Mouse (Mus musculus) CH12.LX (cell line): ENCODE measurements around the gene Odf3l2. TPM values are rescaled to one million over a fixed set of nuclear protein-coding genes. Genes with fewer than 3 reads are reported as not detected.

Experiments used
- DNase-seq: peaks from one replicate; pipeline ENCODE4 v3.0.0-alpha.2; 2013; ENCODE audit errors: extremely low read depth
- H3K27ac ChIP-seq: 2 replicates; pipeline ENCODE4 v1.5.1; 2012; ENCODE audit warnings: low read depth, mild to moderate bottlenecking, control low read depth, moderate library complexity; ENCODE audit not compliant: insufficient read depth
- H3K27me3 ChIP-seq: replicated peaks from 2 replicates; pipeline ENCODE3; 2012; ENCODE audit warnings: inconsistent platforms
- H3K36me3 ChIP-seq, 2 experiments: replicated peaks in 1 of 2; 2 replicates each; pipeline versions ENCODE3 to v1.6.1; 2012; ENCODE audit warnings: inconsistent platforms in 1 of 2, low read length in 1 of 2, mild to moderate bottlenecking in 1 of 2, mixed read lengths in 1 of 2, moderate library complexity in 1 of 2; ENCODE audit not compliant: control insufficient read depth in 1 of 2, insufficient read depth in 1 of 2
- H3K4me1 ChIP-seq, 2 experiments: 2 replicates each; pipeline ENCODE4 v1.6.1; 2012; ENCODE audit warnings: inconsistent platforms in 1 of 2, moderate library complexity in 1 of 2; ENCODE audit not compliant: insufficient read depth in 2 of 2, control insufficient read depth in 1 of 2
- H3K4me2 ChIP-seq: 2 replicates; pipeline ENCODE4 v1.6.1; 2012; ENCODE audit warnings: low read depth, mild to moderate bottlenecking, control low read depth; ENCODE audit not compliant: poor library complexity, insufficient read depth, severe bottlenecking
- H3K4me3 ChIP-seq, 3 experiments: fragments of 150-350 bp in 1 of 3; sonication (generic) in 1 of 3; replicated peaks in 1 of 3; 2 replicates each; pipeline versions ENCODE3 to v1.5.1; 2011 to 2012; ENCODE audit warnings: low read depth in 2 of 3, low read length in 2 of 3, mild to moderate bottlenecking in 2 of 3, moderate library complexity in 2 of 3, control low read depth in 1 of 3, improper control_type of control experiment in 1 of 3, inconsistent platforms in 1 of 3, mixed read lengths in 1 of 3; ENCODE audit not compliant: poor library complexity in 1 of 3
- H3K79me2 ChIP-seq: replicated peaks from 2 replicates; pipeline ENCODE4 v1.6.1; 2012; ENCODE audit warnings: mild to moderate bottlenecking, moderate library complexity; ENCODE audit not compliant: control insufficient read depth, poor library complexity, insufficient read depth, severe bottlenecking; ENCODE audit errors: extremely low read depth
- H3K9ac ChIP-seq: 2 replicates; pipeline ENCODE4 v1.6.1; 2012; ENCODE audit warnings: low read depth, mild to moderate bottlenecking, control low read depth, moderate library complexity; ENCODE audit not compliant: insufficient read depth
- H3K9me3 ChIP-seq: replicated peaks from 2 replicates; pipeline ENCODE3; 2012; ENCODE audit warnings: low read length, inconsistent platforms, mixed read lengths
- CHD1 ChIP-seq: IDR thresholded peaks from 2 replicates; pipeline ENCODE4 v1.6.1; 2012; ENCODE audit warnings: low read depth, low read length, improper control_type of control experiment, inconsistent platforms
- CTCF ChIP-seq, 2 experiments: IDR thresholded peaks in 1 of 2; conservative IDR thresholded peaks in 1 of 2; 2 replicates each; pipeline ENCODE4 v1.5.1; 2011 to 2012; ENCODE audit warnings: low read depth in 2 of 2, low read length in 2 of 2, improper control_type of control experiment in 1 of 2, inconsistent platforms in 1 of 2, mild to moderate bottlenecking in 1 of 2, moderate library complexity in 1 of 2
- E2F4 ChIP-seq: IDR thresholded peaks from 2 replicates; pipeline ENCODE4 v1.6.1; 2011; ENCODE audit warnings: low read depth, low read length, improper control_type of control experiment; ENCODE audit not compliant: insufficient replicate concordance
- ELF1 ChIP-seq: IDR thresholded peaks from 2 replicates; pipeline ENCODE4 v1.6.1; 2014; ENCODE audit warnings: low read depth, mild to moderate bottlenecking, inconsistent platforms, low read length, improper control_type of control experiment
- EP300 ChIP-seq: IDR thresholded peaks from 2 replicates; pipeline ENCODE4 v1.6.1; 2011; ENCODE audit warnings: low read length, improper control_type of control experiment
- ETS1 ChIP-seq: conservative IDR thresholded peaks from 2 replicates; pipeline ENCODE4 v1.6.1; 2012; ENCODE audit warnings: low read depth, mild to moderate bottlenecking, inconsistent platforms, low read length, improper control_type of control experiment, moderate library complexity
- GABPA ChIP-seq: IDR thresholded peaks from 2 replicates; pipeline ENCODE4 v1.6.1; 2012; ENCODE audit warnings: low read depth, low read length, improper control_type of control experiment, inconsistent platforms; ENCODE audit not compliant: insufficient replicate concordance
- JUND ChIP-seq: conservative IDR thresholded peaks from 2 replicates; pipeline ENCODE4 v1.6.1; 2011; ENCODE audit warnings: low read depth, low read length, improper control_type of control experiment
- MAFK ChIP-seq: IDR thresholded peaks from 2 replicates; pipeline ENCODE4 v1.6.1; 2011; ENCODE audit warnings: low read length, improper control_type of control experiment; ENCODE audit not compliant: insufficient replicate concordance
- MAZ ChIP-seq: IDR thresholded peaks from 2 replicates; pipeline ENCODE4 v1.6.1; 2012; ENCODE audit warnings: low read depth, mild to moderate bottlenecking, inconsistent platforms, low read length, improper control_type of control experiment, moderate library complexity
- MEF2A ChIP-seq: IDR thresholded peaks from 2 replicates; pipeline ENCODE4 v1.6.1; 2014; ENCODE audit warnings: low read depth, mild to moderate bottlenecking, inconsistent platforms, low read length, improper control_type of control experiment, borderline replicate concordance
- NELFE ChIP-seq: IDR thresholded peaks from 2 replicates; pipeline ENCODE4 v1.6.1; 2011; ENCODE audit warnings: low read depth, low read length, improper control_type of control experiment
- NRF1 ChIP-seq: IDR thresholded peaks from 2 replicates; pipeline ENCODE4 v1.6.1; 2014; ENCODE audit warnings: low read depth, mild to moderate bottlenecking, inconsistent platforms, low read length, improper control_type of control experiment, moderate library complexity
- PAX5 ChIP-seq: IDR thresholded peaks from 2 replicates; pipeline ENCODE4 v1.6.1; 2012; ENCODE audit warnings: low read length, inconsistent platforms, mixed read lengths
- POLR2A ChIP-seq: IDR thresholded peaks from 2 replicates; pipeline ENCODE4 v1.6.1; 2011; ENCODE audit warnings: low read depth, mild to moderate bottlenecking, improper control_type of control experiment, low read length
- POLR2AphosphoS2 ChIP-seq: IDR thresholded peaks from 2 replicates; pipeline ENCODE4 v1.6.1; 2011; ENCODE audit warnings: low read depth, low read length, improper control_type of control experiment
- RAD21 ChIP-seq: IDR thresholded peaks from 2 replicates; pipeline ENCODE4 v1.6.1; 2011; ENCODE audit warnings: low read depth, mild to moderate bottlenecking, low read length, improper control_type of control experiment, moderate library complexity
- SMC3 ChIP-seq: IDR thresholded peaks from 2 replicates; pipeline ENCODE4 v1.6.1; 2011; ENCODE audit warnings: low read depth, low read length, improper control_type of control experiment
- TBP ChIP-seq: conservative IDR thresholded peaks from 2 replicates; pipeline ENCODE4 v1.6.1; 2011; ENCODE audit warnings: low read depth, low read length, improper control_type of control experiment
- USF1 ChIP-seq: IDR thresholded peaks from 2 replicates; pipeline ENCODE4 v1.6.1; 2014; ENCODE audit warnings: low read depth, mild to moderate bottlenecking, inconsistent platforms, low read length, improper control_type of control experiment
- USF2 ChIP-seq: conservative IDR thresholded peaks from 2 replicates; pipeline ENCODE4 v1.6.1; 2011; ENCODE audit warnings: low read depth, low read length, improper control_type of control experiment
- ZC3H11A ChIP-seq: IDR thresholded peaks from 2 replicates; pipeline ENCODE4 v1.6.1; 2012; ENCODE audit warnings: low read depth, mild to moderate bottlenecking, inconsistent platforms, low read length, improper control_type of control experiment
- ZMIZ1 ChIP-seq: IDR thresholded peaks from 2 replicates; pipeline ENCODE4 v1.6.1; 2012; ENCODE audit warnings: low read depth, mild to moderate bottlenecking, inconsistent platforms, low read length, improper control_type of control experiment
- dilution Hi-C: fragments of 300-500 bp; cut with MboI; formaldehyde crosslinking; loops from 2 replicates; pipeline ENCODE4 v1.14.3; 2020; ENCODE audit warnings: low sequenced_read_pairs; ENCODE audit not compliant: extremely low pct_unique_long_range_greater_than_20kb, extremely low pct_ligation_motif_present
- in situ Hi-C: fragments of 300-500 bp; cut with MboI; formaldehyde crosslinking; loops from 3 replicates; pipeline ENCODE4 v1.14.3; 2019; ENCODE audit warnings: low sequenced_read_pairs, low pct_ligation_motif_present, low pct_unique_long_range_greater_than_20kb, mixed read lengths
- polyA plus RNA-seq: library from polyadenylated mRNA; unstranded; fragments of >175 nt; gene quantifications from 2 replicates; pipeline ENCODE4 v1.2.1, GENCODE M21; 2012; ENCODE audit warnings: low read depth; ENCODE audit not compliant: insufficient read length
- total RNA-seq, 2 experiments: library from RNA; depleted of rRNA; stranded (reverse); fragments of 300-350 nt in 1 of 2; fragments of >200 nt in 1 of 2; gene quantifications; 2 replicates each; pipeline ENCODE4 v1.2.3; 2012 to 2014

Gene Odf3l2
- total and polyA plus RNA-seq, 3 experiments, result not detected

DNA sequence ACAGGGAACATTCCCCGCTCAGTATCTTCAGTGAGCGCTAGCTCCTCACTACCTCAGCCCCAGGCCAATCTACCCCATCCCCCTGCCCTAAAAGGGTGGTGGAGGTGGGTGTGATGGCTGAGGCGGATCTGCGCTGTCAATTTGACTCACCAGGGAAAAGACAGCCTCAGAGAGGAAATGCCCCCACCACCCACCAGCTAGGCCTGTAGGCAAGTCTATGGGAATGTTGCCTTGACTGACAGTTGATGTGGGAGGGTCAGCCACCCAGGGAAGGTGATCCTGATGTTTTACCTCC is 47.7 kb downstream of the Odf3l2 start:
- Histone ChIP-seq H3K9me3 (no peaks in the 10 kb centered on the region), H3K36me3 (no peaks in the 10 kb centered on the region), H3K4me1 (peaks cover 7 to 12% of the 10 kb centered on the region in 2 experiments), H3K9ac (no peak overlapping the region), H3K4me2 (no peak overlapping the region), H3K27me3 (peaks cover 51% of the 10 kb centered on the region), H3K4me3 (no peak overlapping the region), H3K79me2 (no peaks in the 10 kb centered on the region), H3K27ac (no peak overlapping the region)
- dilution Hi-C loops (no loop called here), in situ Hi-C loops (loop anchor here (5.0 kb wide), 1 partner anchor 49 kb away; the partner anchor contains the start of gene Odf3l2)
- DNase-seq, result no peak
- no peak for TF ChIP-seq NELFE
- no peak for TF ChIP-seq SMC3
- TF ChIP-seq NRF1, result no peak
- no peak for TF ChIP-seq EP300
- TF ChIP-seq ZC3H11A, result no peak
- no peak for TF ChIP-seq USF2
- TF ChIP-seq POLR2A, result no peak
- no peak for TF ChIP-seq GABPA
- TF ChIP-seq ELF1, result no peak

DNA sequence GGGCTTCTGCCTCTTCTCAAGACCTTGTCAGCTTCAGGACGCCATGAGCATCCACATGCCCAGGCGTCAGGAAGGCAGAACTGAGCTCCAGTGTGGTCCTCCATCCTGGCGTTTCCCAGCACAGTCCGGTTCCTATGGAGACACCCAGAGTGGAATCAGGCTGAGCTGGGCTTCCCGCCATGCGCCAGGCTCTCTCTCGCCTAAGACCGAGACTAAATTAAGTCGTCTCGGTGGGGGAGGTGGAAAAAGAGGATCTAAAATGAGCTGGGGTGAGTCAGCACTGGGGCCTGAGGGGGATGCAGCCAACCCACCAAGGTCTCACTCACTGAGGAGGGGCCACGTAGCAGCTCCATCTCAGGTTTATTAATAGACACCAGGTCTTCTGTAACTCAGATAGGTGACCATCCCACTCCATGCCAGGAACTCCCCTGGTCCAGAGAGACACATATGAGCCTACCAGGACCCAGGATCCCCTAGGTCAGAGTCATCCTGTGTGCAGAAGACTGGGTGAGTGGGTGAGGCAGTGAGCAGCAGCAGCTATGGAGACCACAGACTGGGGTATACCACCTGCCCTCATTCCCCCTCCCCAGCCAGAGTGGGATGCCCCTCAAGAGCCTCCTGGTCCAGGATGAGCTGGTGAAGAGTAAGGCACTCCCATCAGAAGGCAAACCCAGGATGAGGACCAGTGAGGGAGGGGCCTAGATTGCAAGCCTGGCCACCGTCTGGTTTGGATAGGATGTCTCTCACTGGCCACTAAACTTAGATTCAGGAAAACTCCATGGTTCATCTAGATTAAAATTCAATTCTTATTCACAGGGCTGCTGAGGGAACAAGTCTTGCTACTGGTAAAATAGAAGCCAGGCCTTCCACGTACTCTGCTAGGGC is 48.2 kb downstream of the Odf3l2 start:
- dilution Hi-C loops, result no loop called here
- Histone ChIP-seq H3K79me2 (no peaks in the 10 kb centered on the region), H3K9ac (no peak overlapping the region), H3K36me3 (no peaks in the 10 kb centered on the region), H3K9me3 (peaks cover 2% of the 10 kb centered on the region), H3K27ac (no peak overlapping the region), H3K4me2 (no peak overlapping the region)
- peak; percentile 35 for DNase-seq
- no peak for TF ChIP-seq NRF1
- TF ChIP-seq EP300, result no peak
- no peak for TF ChIP-seq ZC3H11A
- no peak for TF ChIP-seq MAZ
- TF ChIP-seq MEF2A, result no peak
- no peak for TF ChIP-seq JUND
- TF ChIP-seq MAFK, result no peak
- TF ChIP-seq CHD1, result no peak
- TF ChIP-seq TBP, result no peak
- TF ChIP-seq RAD21, result no peak
- no peak for TF ChIP-seq E2F4
- TF ChIP-seq POLR2AphosphoS2, result no peak
- TF ChIP-seq USF2, result no peak
- no peak for TF ChIP-seq SMC3
- TF ChIP-seq CTCF (conservative IDR thresholded peaks at IDR 0.05 in 1 of 2, IDR thresholded peaks at IDR 0.05 in 1 of 2; ENCODE audit: low read depth in 2 of 2, low read length in 2 of 2), result no peak
- TF ChIP-seq ELF1, result no peak
- no peak for TF ChIP-seq ETS1
- no peak for TF ChIP-seq ZMIZ1
- no peak for TF ChIP-seq USF1
- TF ChIP-seq PAX5, result no peak
- TF ChIP-seq, all 38 proteins: peak for 0
- H3K27me3 ChIP-seq, result peaks cover 56% of the 10 kb centered on the region
- H3K4me3 ChIP-seq, result no peak overlapping the region
- peaks cover 7 to 12% of the 10 kb centered on the region in 2 experiments for H3K4me1 ChIP-seq
- in situ Hi-C loops, result loop anchor here (5.0 kb wide), 1 partner anchor 50 kb away; the partner anchor contains the start of gene Odf3l2
